Mouse (Mus musculus): ENCODE data around the gene Snx30. TPM values are rescaled to one million over a fixed set of nuclear protein-coding genes. Genes with fewer than 3 reads are reported as not detected.

Gene Snx30
- total and polyA plus RNA-seq, 3 experiments: 4.2 to 8.6 TPM; not detected in 1

GRCm38 (mm10) chr4:59783685-59784279, 21.9 kb upstream of the Snx30 start (continued):
- peak; percentile 69; the same call in 1 of the 2 replicates for TF ChIP-seq TBP (IDR thresholded peaks at IDR 0.05; ENCODE audit: low read depth, low read length)
- TF ChIP-seq CHD1 (IDR thresholded peaks at IDR 0.05; ENCODE audit: low read depth, low read length): no peak
- TF ChIP-seq MEF2A (IDR thresholded peaks at IDR 0.05; ENCODE audit: extremely low read depth, insufficient replicate concordance, low read depth, low read length, poor library complexity, severe bottlenecking): no peak
- no peak for TF ChIP-seq RAD21 (IDR thresholded peaks at IDR 0.05; ENCODE audit: low read depth, low read length)
- peak; percentile 94 for TF ChIP-seq SIN3A (IDR thresholded peaks at IDR 0.05; ENCODE audit: low read length)
- no peak for TF ChIP-seq UBTF (IDR thresholded peaks at IDR 0.05; ENCODE audit: borderline replicate concordance, insufficient read depth, low read depth, low read length)
- no peak for TF ChIP-seq EP300 (IDR thresholded peaks at IDR 0.05; ENCODE audit: low read depth in 1 of 2, low read length in 2 of 2)
- 0 out of 2 replicates have a peak, but pooled peaks have one; percentile 11 for TF ChIP-seq BHLHE40 (IDR thresholded peaks at IDR 0.05; ENCODE audit: borderline replicate concordance, low read depth, low read length)
- TF ChIP-seq SMC3 (IDR thresholded peaks at IDR 0.05; ENCODE audit: low read depth, low read length): no peak
- TF ChIP-seq ZNF384 (IDR thresholded peaks at IDR 0.05; ENCODE audit: low read depth, low read length): peak; percentile 96
- TF ChIP-seq GABPA (IDR thresholded peaks at IDR 0.05; ENCODE audit: low read depth, low read length): no peak
- no peak for TF ChIP-seq ZKSCAN1 (IDR thresholded peaks at IDR 0.05; ENCODE audit: low read depth, low read length)
- 0 out of 2 replicates have a peak, but pooled peaks have one; percentile 59 for TF ChIP-seq MAX (IDR thresholded peaks at IDR 0.05; ENCODE audit: low read length)
- TF ChIP-seq TCF12 (IDR thresholded peaks at IDR 0.05; ENCODE audit: low read depth, low read length): peak; percentile 37; the same call in 1 of the 2 replicates

- DNase-seq (ENCODE audit: low read depth, low spot score): no peak
- Histone ChIP-seq H3K27me3 (ENCODE audit: control insufficient read depth in 1 of 2, insufficient read depth in 2 of 2, low read length in 2 of 2) (peaks cover 2 to 5% of the 10 kb centered on the region in 2 experiments; a peak in 3 of 4 replicates), H3K9me3 (replicated peaks; ENCODE audit: insufficient read depth, low read length) (no peaks in the 10 kb centered on the region), H3K79me2 (ENCODE audit: control insufficient read depth, insufficient read depth, low read length, poor library complexity) (peaks cover 27% of the 10 kb centered on the region), H3K4me3 (ENCODE audit: control insufficient read depth in 1 of 2, insufficient read depth in 1 of 2, low read depth in 2 of 2, low read length in 2 of 2) (no peak overlapping the region), H3K36me3 (ENCODE audit: control insufficient read depth in 1 of 2, insufficient read depth in 2 of 2, low read length in 2 of 2) (peaks cover 4 to 27% of the 10 kb centered on the region in 2 experiments), H3K4me1 (ENCODE audit: control insufficient read depth in 1 of 2, insufficient read depth in 2 of 2, low read length in 2 of 2) (peaks cover 8% of the 10 kb centered on the region in 2 experiments), H3K9ac (ENCODE audit: control insufficient read depth, low read depth, low read length, poor library complexity, severe bottlenecking) (no peak overlapping the region), H3K27ac (ENCODE audit: control insufficient read depth, low read depth, low read length) (no peak overlapping the region)
- TF ChIP-seq JUND (IDR thresholded peaks at IDR 0.05; ENCODE audit: low read depth, low read length) (no peak), MYB (IDR thresholded peaks at IDR 0.05; ENCODE audit: low read depth, low read length) (no peak), MAX (IDR thresholded peaks at IDR 0.05; ENCODE audit: low read length) (no peak), SMC3 (IDR thresholded peaks at IDR 0.05; ENCODE audit: low read depth, low read length) (no peak), TAL1 (IDR thresholded peaks at IDR 0.05; ENCODE audit: low read length) (no peak)
These were observed 20.2 kb upstream of the Snx30 start for GRCm38 (mm10) chr4:59785412-59785811.

All from MEL (cell line).